Mouse (Mus musculus): ENCODE results near the gene Nynrin. TPM values are rescaled to one million over a fixed set of nuclear protein-coding genes. Genes with fewer than 3 reads are reported as not detected.

Nynrin gene
- total RNA-seq, 2 experiments from 2014 or later: 12.3 to 13.1 TPM

GRCm38 (mm10) chr14:55898947-55899346 lies 45.1 kb downstream of the Nynrin start:
- no peak for DNase-seq (ENCODE audit: extremely low spot score in 1 of 2, low spot score in 2 of 2)
- intact Hi-C loops (cut with DNase I): no loop called here

GRCm38 (mm10) chr14:55899701-55900413 lies 46.0 kb downstream of the Nynrin start, which contains the start of gene Sdr39u1:
TSS of gene Sdr39u1 (minus strand) at chr14:55900293.
- intact Hi-C loops (cut with DNase I): no loop called here
- peak; percentile 88 to 93 for DNase-seq (ENCODE audit: extremely low spot score in 1 of 2, low spot score in 2 of 2)

- DNase-seq (ENCODE audit: extremely low spot score in 1 of 2, low spot score in 2 of 2): no peak
- intact Hi-C loops (cut with DNase I): no loop called here
Measured at GRCm38 (mm10) chr14:55900414-55900755, 46.6 kb downstream of the Nynrin start.

- no peak for DNase-seq (ENCODE audit: extremely low spot score in 1 of 2, low spot score in 2 of 2)
- intact Hi-C loops (cut with DNase I): no loop called here
Measured at GRCm38 (mm10) chr14:55905518-55905917, 51.7 kb downstream of the Nynrin start.

GRCm38 (mm10) chr14:55913406-55913805 lies 59.6 kb downstream of the Nynrin start:
- intact Hi-C loops (cut with DNase I): loop anchor here (10.0 kb wide), 1 partner anchor 229 kb away; the partner anchor contains the start of gene Tinf2
- no peak for DNase-seq (ENCODE audit: extremely low spot score in 1 of 2, low spot score in 2 of 2)

- intact Hi-C loops (cut with DNase I): loop anchor here (5.0 to 10.0 kb wide), 4 partner anchors 46 to 234 kb away; partner anchors contain the start of genes Adcy4, Ltb4r2 and Tinf2
- DNase-seq (ENCODE audit: extremely low spot score in 1 of 2, low spot score in 2 of 2): peak; percentile 75 to 80
Measured at GRCm38 (mm10) chr14:55918240-55919082, 64.7 kb downstream of the Nynrin start.

- no peak for DNase-seq (ENCODE audit: extremely low spot score in 1 of 2, low spot score in 2 of 2)
- intact Hi-C loops (cut with DNase I): no loop called here
Measured at GRCm38 (mm10) chr14:55922475-55923232, 68.8 kb downstream of the Nynrin start.

Other genes starting within 250 kb of the Nynrin start
- gene Rec8, start 236.0 kb upstream of the Nynrin start, total RNA-seq (2021): 1 to 10 TPM; 2.9 to 3.2 TPM
- gene Ipo4, start 218.1 kb upstream of the Nynrin start, total RNA-seq (2021): 100 to 1,000 TPM; 141 to 164 TPM
- 1 to 10 TPM; 3.2 to 5.5 TPM for gene Gm49378, start 216.1 kb upstream of the Nynrin start, total RNA-seq (2021)
- 10 to 100 TPM; 43.1 to 45.0 TPM for gene Tm9sf1, start 210.2 kb upstream of the Nynrin start, total RNA-seq (2021)
- gene Tssk4, start 203.8 kb upstream of the Nynrin start, total RNA-seq (2021): under 1 TPM; 0.75 to 0.85 TPM
- gene Mdp1, start 193.5 kb upstream of the Nynrin start, total RNA-seq (2021): 10 to 100 TPM; 43.7 to 48.4 TPM
- 10 to 100 TPM; 27.6 to 27.9 TPM for gene Gmpr2, start 182.1 kb upstream of the Nynrin start, total RNA-seq (2021)
- 100 to 1,000 TPM; 355 to 367 TPM for gene Nedd8, start 181.9 kb upstream of the Nynrin start, total RNA-seq (2021)
- 10 to 100 TPM; 13.9 to 16.0 TPM for gene Tinf2, start 172.2 kb upstream of the Nynrin start, total RNA-seq (2021)
- gene Tgm1, start 140.1 kb upstream of the Nynrin start, total RNA-seq (2021): under 1 TPM in 1 of 2 experiments, not detected in 1; 0.24 TPM
- gene Rabggta, start 131.7 kb upstream of the Nynrin start, total RNA-seq (2021): 10 to 100 TPM; 46.6 to 48.2 TPM
- gene Dhrs1, start 108.3 kb upstream of the Nynrin start, total RNA-seq (2021): 10 to 100 TPM; 93.2 to 94.9 TPM
- 10 to 100 TPM; 15.8 to 18.5 TPM for gene Nop9, start 108.3 kb upstream of the Nynrin start, total RNA-seq (2021)
- gene Cideb, start 95.6 kb upstream of the Nynrin start, total RNA-seq (2021): under 1 TPM; 0.49 to 0.84 TPM
- gene Ltb4r2, start 92.6 kb upstream of the Nynrin start, total RNA-seq (2021): under 1 TPM; 0.41 to 0.43 TPM
- gene Ltb4r1, start 88.0 kb upstream of the Nynrin start, total RNA-seq (2021): under 1 TPM; 0.51 to 0.64 TPM
- 1 to 10 TPM; 3.3 to 4.0 TPM for gene Adcy4, start 69.9 kb upstream of the Nynrin start, total RNA-seq (2021)
- 1 to 10 TPM; 2.0 to 2.6 TPM for gene Ripk3, start 65.1 kb upstream of the Nynrin start, total RNA-seq (2021)
- 1 to 10 TPM; 3.9 to 4.1 TPM for gene Nfatc4, start 30.9 kb upstream of the Nynrin start, total RNA-seq (2021)
- under 1 TPM; 0.28 to 0.65 TPM for gene Cbln3, start 30.4 kb downstream of the Nynrin start, total RNA-seq (2021)
- gene Khnyn, start 30.9 kb downstream of the Nynrin start, total RNA-seq (2021): 10 to 100 TPM in 1 of 2 experiments, 1 to 10 TPM in 1; 9.8 to 11.3 TPM
- 10 to 100 TPM; 90.4 to 96.1 TPM for gene Sdr39u1, start 46.3 kb downstream of the Nynrin start, total RNA-seq (2021)
- under 1 TPM in 1 of 2 experiments, not detected in 1; 0.43 TPM for gene Cma1, start 90.7 kb downstream of the Nynrin start, total RNA-seq (2021)
- gene Cma2, start 97.0 kb downstream of the Nynrin start, total RNA-seq (2021): not detected
- gene Mcpt1, start 164.0 kb downstream of the Nynrin start, total RNA-seq (2021): not detected
- not detected for gene Mcpt9, start 176.5 kb downstream of the Nynrin start, total RNA-seq (2021)
- not detected for gene Mcpt2, start 188.0 kb downstream of the Nynrin start, total RNA-seq (2021)
- gene Mcpt4, start 208.3 kb downstream of the Nynrin start, total RNA-seq (2021): not detected
- not detected for gene Mcpt8, start 231.3 kb downstream of the Nynrin start, total RNA-seq (2021)
- gene Ctsg, start 248.6 kb downstream of the Nynrin start, total RNA-seq (2021): not detected

Measured in left cerebral cortex, postnatal 10 days (tissue).